Mouse (Mus musculus): ENCODE results near the gene Stx1a.
A peak's percentile ranks its signal among the peaks of the same experiment; 100 is the strongest.
"Not testable (repeated sequence)": the region's sequence is repeated elsewhere in the genome, so short reads cannot be mapped to it uniquely, and the experiment has no call there.

Gene Stx1a

DNA sequence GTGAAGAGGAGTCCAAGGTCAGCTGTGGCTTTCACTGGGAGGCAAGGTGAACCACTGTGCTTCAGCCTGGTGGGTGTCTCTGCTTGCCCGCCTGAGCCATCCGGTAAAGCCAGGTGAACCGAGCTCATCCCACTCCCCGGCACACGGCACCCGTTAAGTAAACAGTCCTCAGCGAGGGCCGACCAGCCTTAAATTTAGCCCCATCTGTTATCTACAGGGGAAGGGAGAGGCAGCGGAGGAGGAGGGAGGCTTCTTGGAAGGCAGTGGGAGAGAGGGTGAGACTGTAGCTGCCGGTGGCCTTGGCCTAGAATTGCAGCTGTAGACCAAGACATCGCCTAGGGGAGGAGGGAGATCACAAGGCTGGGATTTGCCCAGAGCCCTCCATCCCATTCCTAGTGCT lies 17.5 kb downstream of the Stx1a start:
- DNase-seq (ENCODE audit: low spot score) = no peak

GRCm38 (mm10) chr5:135042105-135042788 lies 19.0 kb downstream of the Stx1a start:
- no peak for DNase-seq (ENCODE audit: low spot score)

- no peak for DNase-seq (ENCODE audit: low spot score)
Measured at GRCm38 (mm10) chr5:135044575-135044974, 21.3 kb downstream of the Stx1a start.

DNA sequence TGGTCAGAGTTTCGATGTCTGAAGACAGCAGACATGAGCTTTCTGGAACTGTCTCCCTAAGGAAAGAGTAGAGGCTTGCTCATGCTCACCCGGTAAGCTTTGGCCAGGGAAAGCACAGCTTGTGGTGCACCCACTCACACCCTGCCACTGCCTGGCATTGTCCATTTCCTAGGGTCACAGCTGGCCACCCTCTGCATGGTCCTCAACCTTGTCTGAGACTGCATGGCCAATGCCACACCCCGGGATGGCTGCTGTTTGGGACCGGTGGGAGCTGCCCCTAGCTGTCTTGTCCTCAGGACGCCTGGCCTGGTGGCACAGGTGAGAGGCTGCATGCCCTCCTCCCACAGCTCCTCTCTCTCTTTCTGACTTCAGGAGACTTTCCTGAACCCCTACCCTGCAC lies 25.3 kb downstream of the Stx1a start:
- DNase-seq (ENCODE audit: low spot score) = no peak

GRCm38 (mm10) chr5:135049268-135049667 lies 26.0 kb downstream of the Stx1a start:
- not testable (repeated sequence) for DNase-seq (ENCODE audit: low spot score)

- no peak for DNase-seq (ENCODE audit: low spot score)
Measured at GRCm38 (mm10) chr5:135053356-135053755, 30.1 kb downstream of the Stx1a start.

DNA sequence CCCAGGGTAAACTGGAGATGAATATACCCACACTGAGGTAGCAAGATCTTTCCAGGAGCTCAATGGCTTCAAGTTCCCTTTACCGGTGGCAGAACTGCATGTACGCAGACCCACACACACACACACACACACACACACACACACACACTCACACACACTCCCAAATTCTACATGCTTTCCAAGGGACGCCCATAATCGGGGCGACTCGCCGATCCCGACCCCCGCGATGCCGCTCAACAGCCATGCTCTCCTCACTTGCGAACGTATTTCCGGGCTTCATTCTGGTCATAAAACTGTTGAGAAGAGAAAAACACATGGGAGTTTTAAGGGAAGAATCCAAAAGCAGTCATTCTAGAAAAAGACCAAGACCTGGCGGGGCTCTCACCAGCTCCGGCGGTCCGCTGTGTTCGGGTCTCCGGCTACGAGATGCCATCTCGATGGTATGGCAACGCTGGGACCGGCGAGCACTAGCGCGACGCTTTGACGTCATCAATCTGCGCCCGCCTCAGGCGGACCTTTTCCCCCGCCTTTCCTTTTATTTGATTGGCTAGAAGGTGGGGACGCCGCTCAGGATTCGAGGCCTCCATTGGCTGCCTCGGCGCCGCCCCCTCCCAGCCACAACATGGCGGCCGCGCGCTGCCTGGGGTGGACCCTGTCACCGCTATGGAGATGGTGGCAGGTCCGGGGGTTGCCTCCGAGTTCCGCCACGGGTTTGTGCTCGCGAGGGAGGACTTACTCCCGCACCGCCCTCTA lies 40.5 kb downstream of the Stx1a start, which contains the start of gene Dnajc30:
Dnajc30 (plus strand) TSS at position 574 of the 753 bp plus-strand sequence.
- peak; percentile 99 for DNase-seq (ENCODE audit: low spot score)

DNA sequence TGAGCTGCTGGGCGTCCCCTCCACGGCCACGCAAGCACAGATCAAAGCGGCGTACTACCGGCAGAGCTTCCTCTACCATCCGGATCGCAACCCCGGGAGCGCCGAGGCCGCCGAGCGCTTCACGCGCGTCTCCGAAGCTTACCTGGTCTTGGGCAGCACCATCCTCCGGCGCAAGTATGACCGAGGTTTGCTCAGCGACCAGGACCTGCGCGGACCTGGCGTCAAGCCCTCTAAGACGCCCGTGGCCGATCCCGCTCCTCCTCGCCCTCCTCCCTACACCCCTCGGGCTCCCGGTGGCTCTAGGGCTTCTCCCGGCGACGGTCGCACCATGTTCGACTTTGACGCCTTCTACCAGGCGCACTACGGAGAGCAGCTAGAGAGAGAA lies 41.1 kb downstream of the Stx1a start:
- no peak for DNase-seq (ENCODE audit: low spot score)

- not testable (repeated sequence) for DNase-seq (ENCODE audit: low spot score)
Measured at GRCm38 (mm10) chr5:135064909-135065446, 41.7 kb downstream of the Stx1a start, which contains the start of gene Bud23. Bud23 (minus strand) TSS chr5:135064959.

- no peak for DNase-seq (ENCODE audit: low spot score)
Measured at GRCm38 (mm10) chr5:135066008-135066407, 42.7 kb downstream of the Stx1a start.

DNA sequence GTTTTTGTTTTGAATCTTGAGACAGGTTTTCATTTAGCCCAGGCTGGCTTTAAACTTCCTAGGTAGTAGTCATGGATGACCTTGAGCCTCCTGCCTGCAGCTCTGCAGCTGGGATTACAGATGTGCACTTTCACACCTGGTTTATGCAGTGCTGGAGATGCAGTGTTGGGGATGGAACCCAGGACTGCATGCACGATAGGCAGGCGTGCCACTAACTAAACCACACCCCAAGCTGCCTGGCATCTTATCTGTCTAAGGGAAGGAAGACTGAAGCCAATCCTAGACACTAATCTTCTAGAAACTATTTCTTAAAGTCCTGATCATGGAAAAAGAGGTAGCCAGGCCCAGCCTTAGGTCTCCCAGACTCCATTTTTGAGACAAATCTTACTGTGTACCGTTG lies 47.2 kb downstream of the Stx1a start:
- DNase-seq (ENCODE audit: low spot score) = no peak

DNA sequence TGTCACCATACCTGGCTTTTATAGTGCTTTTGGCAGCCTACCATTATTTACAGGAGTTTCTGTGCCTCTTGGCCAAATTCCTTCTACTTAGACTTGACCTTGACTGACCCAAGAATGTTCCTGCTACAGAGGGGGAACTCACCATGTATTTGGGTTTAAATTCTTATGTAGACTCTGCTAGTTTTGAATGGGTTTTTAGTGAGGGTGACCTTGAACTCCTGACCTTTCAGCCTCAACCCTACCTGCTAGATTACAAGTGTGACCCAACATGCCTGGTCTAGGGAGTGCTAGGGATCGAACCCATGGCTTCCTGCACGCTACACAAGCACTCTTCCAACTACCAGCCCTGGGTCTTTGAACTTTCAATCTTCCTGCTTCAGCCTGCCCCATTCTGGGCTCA lies 48.8 kb downstream of the Stx1a start:
- DNase-seq (ENCODE audit: low spot score) = no peak

DNA sequence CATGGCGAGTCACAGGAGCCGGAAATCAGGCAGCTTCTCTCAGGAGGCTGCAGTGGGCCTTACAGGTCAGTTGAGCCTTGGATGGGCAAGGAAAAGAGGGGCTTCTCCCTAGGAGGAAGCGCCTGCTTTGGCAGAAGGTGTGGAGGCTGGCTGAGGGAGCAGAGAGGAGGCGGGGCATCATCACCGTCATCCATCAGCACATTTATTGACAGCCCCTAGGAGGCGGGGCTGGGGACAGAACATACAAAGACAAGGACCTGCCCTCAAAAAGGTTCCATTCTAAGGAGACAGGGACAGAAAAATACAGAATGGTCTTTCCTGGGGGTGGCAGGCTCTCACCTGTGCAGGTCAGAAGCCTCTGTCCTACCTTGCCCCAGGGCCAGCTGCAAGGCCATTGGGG lies 49.4 kb downstream of the Stx1a start:
- DNase-seq (ENCODE audit: low spot score) = no peak

GRCm38 (mm10) chr5:135073349-135074150 lies 50.3 kb downstream of the Stx1a start:
- no peak for DNase-seq (ENCODE audit: low spot score)

GRCm38 (mm10) chr5:135075655-135076054 lies 52.4 kb downstream of the Stx1a start:
- DNase-seq (ENCODE audit: low spot score) = peak; percentile 18

- no peak for DNase-seq (ENCODE audit: low spot score)
Measured at GRCm38 (mm10) chr5:135076368-135076767, 53.1 kb downstream of the Stx1a start.

GRCm38 (mm10) chr5:135076931-135077505 lies 53.7 kb downstream of the Stx1a start:
- DNase-seq (ENCODE audit: low spot score) = peak; percentile 54

DNA sequence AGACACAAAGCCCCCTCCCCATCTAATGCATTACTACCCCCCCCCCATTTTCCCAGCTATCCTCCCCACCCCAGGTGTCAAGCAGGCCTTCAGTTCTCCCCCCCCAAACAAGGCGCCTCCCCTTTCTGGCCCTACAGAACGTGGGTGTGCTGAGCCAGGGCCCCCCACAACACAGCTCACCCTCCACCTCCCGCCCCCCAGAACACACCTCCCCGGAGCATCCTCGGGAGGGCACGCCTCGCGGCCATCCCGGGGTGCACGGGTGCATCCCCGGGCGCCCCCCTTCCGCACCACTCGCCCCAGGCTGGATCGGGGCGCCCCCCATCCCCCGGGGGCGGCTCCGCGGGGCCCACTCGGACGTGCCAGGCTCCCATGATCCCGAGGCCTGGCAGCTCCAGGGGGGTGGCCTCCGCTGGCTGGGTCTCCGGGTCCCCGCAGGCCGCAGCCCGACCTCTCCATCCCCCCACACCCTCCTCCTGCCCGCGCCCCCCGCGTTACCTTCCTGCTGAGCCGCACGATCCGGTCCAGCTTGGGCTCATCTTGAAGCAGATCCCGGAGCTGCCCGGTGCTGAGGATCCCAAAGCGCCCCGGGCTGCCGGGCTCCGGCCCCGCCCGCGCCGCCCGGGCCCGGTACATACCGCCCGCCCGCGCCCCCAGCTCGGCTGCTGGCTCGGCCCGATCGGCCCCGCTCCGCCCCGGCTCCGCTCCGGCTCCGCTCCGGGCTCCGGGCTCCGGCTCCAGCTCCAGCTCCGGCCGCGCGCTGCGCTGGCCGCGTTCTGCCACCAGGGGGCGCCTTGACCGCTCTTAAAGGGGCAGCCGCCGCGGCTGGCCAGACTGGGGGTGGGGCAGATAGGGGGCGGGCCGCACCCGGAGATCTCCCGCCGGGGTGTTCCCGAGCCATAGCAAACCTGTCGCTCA lies 54.5 kb downstream of the Stx1a start, which contains the start of gene Vps37d:
Vps37d (minus strand) TSS at position 703 of the 918 bp plus-strand sequence.
- DNase-seq (ENCODE audit: low spot score) = peak; percentile 96

DNA sequence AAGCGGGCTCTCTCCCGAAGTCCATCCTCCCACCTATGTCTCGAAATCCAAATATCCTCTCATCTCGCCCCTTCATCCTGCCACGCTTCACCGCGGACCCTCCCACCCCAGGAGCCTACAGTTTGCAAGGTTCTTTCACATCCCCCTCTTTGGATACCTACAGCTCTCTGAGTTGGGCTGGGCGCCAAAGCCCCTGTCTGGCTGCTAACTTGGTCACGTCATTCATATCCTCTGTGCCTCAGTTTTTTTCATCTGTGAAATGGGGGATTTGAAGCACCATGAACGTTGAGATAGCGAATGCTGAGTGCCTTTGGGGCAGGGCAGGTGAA lies 55.2 kb downstream of the Stx1a start:
- DNase-seq (ENCODE audit: low spot score) = no peak

- DNase-seq (ENCODE audit: low spot score) = no peak
Measured at GRCm38 (mm10) chr5:135079578-135079977, 56.3 kb downstream of the Stx1a start.

- DNase-seq (ENCODE audit: low spot score) = no peak
Measured at GRCm38 (mm10) chr5:135080539-135080938, 57.3 kb downstream of the Stx1a start.
